Mouse (Mus musculus): Measurements from ENCODE around the gene Trem2. TPM values are rescaled to one million over a fixed set of nuclear protein-coding genes. Genes with fewer than 3 reads are reported as not detected.

Trem2 gene
- polyA plus RNA-seq, 1 experiment = 0.46 TPM

DNA sequence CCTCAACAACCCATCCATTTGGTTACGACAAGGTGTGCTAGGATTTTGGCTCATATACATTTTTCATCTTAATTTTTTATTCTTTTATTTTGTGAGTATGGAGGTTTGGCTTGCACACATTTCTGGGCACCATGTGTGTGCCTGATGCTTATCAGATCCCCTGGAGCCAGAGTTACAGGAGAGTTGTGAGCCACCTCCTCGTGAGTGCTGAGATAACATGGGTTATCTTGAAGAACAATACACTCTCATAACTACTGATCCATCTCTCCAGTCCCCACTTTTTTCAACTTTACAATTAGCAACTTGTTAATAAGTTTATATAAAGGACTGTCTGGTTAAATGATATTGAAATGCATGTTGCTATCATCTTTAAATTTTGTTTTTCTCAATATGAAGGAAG, 24.9 kb upstream of the Trem2 start:
- Histone ChIP-seq H3K4me3 (replicated peaks) (no peak overlapping the region), H3K4me1 (ENCODE audit: control insufficient read depth) (peaks cover 18% of the 10 kb centered on the region), H3K27me3 (ENCODE audit: control insufficient read depth) (no peaks in the 10 kb centered on the region), H3K9me3 (ENCODE audit: control insufficient read depth, low read length) (no peaks in the 10 kb centered on the region), H3K36me3 (ENCODE audit: control insufficient read depth) (no peaks in the 10 kb centered on the region)
- TF ChIP-seq GATA1 (IDR thresholded peaks at IDR 0.05; ENCODE audit: low read length) (peak; percentile 49; the same call in 1 of the 2 replicates), TAL1 (IDR thresholded peaks at IDR 0.05; ENCODE audit: low read length) (no peak)

DNA sequence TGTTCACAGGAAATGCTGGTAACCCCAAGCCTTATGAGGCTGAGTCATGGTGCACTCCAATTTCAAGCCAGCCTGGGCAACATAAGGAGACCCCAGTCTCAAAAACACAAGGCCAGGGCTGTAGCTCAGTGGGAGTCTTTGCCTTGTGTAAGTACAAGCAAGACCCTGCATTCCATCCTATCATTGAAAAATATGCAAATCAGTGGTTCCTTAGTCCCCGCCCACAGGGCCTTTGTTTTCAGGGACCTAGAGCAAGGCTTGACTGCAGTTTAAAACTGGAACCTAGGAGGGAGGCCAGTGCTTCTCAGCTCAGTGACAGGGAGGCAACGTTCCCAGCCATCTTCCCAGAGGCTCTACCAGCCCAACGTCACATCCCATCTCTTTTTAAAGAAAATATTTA, 23.0 kb upstream of the Trem2 start:
- Histone ChIP-seq H3K4me3 (replicated peaks) (no peak overlapping the region), H3K4me1 (ENCODE audit: control insufficient read depth) (peaks cover 18% of the 10 kb centered on the region), H3K36me3 (ENCODE audit: control insufficient read depth) (no peaks in the 10 kb centered on the region), H3K9me3 (ENCODE audit: control insufficient read depth, low read length) (no peaks in the 10 kb centered on the region), H3K27me3 (ENCODE audit: control insufficient read depth) (no peaks in the 10 kb centered on the region)
- no peak for TF ChIP-seq TAL1 (IDR thresholded peaks at IDR 0.05; ENCODE audit: low read length)
- TF ChIP-seq GATA1 (IDR thresholded peaks at IDR 0.05; ENCODE audit: low read length) = no peak

DNA sequence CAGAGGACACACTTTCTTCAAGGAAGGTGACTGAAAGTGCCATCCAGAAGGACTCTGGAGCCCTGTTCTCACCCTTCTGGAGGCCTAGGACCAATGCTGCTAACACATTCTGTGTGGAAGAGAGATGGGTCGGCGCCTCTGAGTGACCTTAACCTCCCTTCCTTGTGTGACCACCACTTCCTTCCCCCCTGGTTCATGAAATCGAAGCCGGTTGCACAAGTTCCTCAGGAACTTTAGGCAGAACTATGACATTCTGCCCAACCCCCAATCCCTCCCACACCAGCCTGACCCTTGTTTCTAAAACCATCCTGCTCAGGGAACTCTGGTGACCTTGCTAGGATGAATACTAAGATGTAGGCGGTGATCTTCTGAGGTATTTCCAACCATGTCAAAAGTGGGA, 21.9 kb upstream of the Trem2 start:
- Histone ChIP-seq H3K36me3 (ENCODE audit: control insufficient read depth) (no peaks in the 10 kb centered on the region), H3K9me3 (ENCODE audit: control insufficient read depth, low read length) (no peaks in the 10 kb centered on the region), H3K4me3 (replicated peaks) (no peak overlapping the region), H3K27me3 (ENCODE audit: control insufficient read depth) (no peaks in the 10 kb centered on the region), H3K4me1 (ENCODE audit: control insufficient read depth) (peaks cover 18% of the 10 kb centered on the region)
- no peak for TF ChIP-seq TAL1 (IDR thresholded peaks at IDR 0.05; ENCODE audit: low read length)
- TF ChIP-seq GATA1 (IDR thresholded peaks at IDR 0.05; ENCODE audit: low read length) = no peak

DNA sequence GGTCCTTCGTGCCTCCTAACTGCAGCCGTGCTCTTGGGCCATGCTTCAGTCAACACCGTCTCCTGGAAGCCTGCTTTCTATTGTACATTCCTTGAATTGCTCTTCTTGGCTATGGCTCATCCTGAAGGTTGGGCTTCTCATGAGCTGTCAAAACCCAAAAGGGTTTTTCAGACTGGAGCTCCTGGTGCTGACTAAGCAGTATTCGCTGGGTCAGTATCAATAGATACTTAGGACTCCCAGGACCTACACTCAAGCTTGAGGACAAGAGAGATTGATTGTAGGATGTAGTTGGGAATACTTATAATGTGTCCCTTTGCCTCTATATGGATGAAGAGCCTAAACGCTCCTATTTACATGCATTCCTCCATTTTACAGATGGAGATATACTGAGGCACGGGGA, 21.1 kb upstream of the Trem2 start:
- TF ChIP-seq TAL1 (IDR thresholded peaks at IDR 0.05; ENCODE audit: low read length) = no peak
- no peak for TF ChIP-seq GATA1 (IDR thresholded peaks at IDR 0.05; ENCODE audit: low read length)
- Histone ChIP-seq H3K4me3 (replicated peaks) (no peak overlapping the region), H3K4me1 (ENCODE audit: control insufficient read depth) (peaks cover 21% of the 10 kb centered on the region), H3K27me3 (ENCODE audit: control insufficient read depth) (no peaks in the 10 kb centered on the region), H3K9me3 (ENCODE audit: control insufficient read depth, low read length) (no peaks in the 10 kb centered on the region), H3K36me3 (ENCODE audit: control insufficient read depth) (no peaks in the 10 kb centered on the region)

DNA sequence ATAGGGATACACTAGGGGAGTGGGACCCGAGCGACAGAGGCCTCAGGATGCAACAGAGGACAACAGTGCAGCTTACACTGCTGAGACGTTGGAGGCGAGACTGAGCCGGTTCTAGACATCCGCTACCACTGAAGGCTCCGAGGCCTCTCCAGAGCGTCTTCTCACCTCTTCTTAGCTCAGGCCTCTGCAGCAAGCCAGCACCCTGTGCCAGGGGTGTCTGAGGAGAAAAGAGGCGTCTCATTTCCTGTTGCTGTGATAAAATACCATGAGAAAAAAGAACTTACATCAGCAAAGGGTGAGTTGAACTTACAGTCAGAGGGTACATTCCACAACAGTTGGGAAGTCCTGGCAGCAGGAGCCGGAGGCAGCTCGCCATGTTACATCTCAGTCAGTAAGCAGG, 20.6 kb upstream of the Trem2 start:
- peaks cover 21% of the 10 kb centered on the region for H3K4me1 ChIP-seq (ENCODE audit: control insufficient read depth)
- TF ChIP-seq TAL1 (IDR thresholded peaks at IDR 0.05; ENCODE audit: low read length) (no peak), GATA1 (IDR thresholded peaks at IDR 0.05; ENCODE audit: low read length) (no peak)
- H3K9me3 ChIP-seq (ENCODE audit: control insufficient read depth, low read length) = no peaks in the 10 kb centered on the region
- no peak overlapping the region for H3K4me3 ChIP-seq (replicated peaks)
- no peaks in the 10 kb centered on the region for H3K36me3 ChIP-seq (ENCODE audit: control insufficient read depth)
- no peaks in the 10 kb centered on the region for H3K27me3 ChIP-seq (ENCODE audit: control insufficient read depth)

DNA sequence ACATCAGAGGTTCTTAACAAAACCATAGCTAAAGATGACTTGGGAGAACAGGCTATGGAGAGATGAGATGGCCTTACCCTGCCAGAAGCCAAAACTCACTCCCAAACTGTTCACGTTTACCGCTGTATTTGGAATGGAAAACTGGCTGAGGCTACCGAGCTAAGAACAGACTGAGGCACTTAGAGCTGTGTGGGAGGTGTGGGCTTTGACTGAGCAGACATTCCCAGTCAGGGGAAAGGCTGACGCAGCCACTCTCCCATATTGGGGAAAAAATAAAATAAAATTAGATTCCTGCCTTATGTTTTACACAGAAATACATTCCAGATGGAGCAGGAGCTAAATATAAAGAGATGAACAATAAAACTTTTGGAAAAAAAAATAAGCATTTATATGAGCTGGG, 19.5 kb upstream of the Trem2 start:
- no peak for TF ChIP-seq GATA1 (IDR thresholded peaks at IDR 0.05; ENCODE audit: low read length)
- no peak for TF ChIP-seq TAL1 (IDR thresholded peaks at IDR 0.05; ENCODE audit: low read length)
- Histone ChIP-seq H3K36me3 (ENCODE audit: control insufficient read depth) (no peaks in the 10 kb centered on the region), H3K4me1 (ENCODE audit: control insufficient read depth) (peaks cover 14% of the 10 kb centered on the region), H3K27me3 (ENCODE audit: control insufficient read depth) (no peaks in the 10 kb centered on the region), H3K4me3 (replicated peaks) (no peak overlapping the region), H3K9me3 (ENCODE audit: control insufficient read depth, low read length) (no peaks in the 10 kb centered on the region)

DNA sequence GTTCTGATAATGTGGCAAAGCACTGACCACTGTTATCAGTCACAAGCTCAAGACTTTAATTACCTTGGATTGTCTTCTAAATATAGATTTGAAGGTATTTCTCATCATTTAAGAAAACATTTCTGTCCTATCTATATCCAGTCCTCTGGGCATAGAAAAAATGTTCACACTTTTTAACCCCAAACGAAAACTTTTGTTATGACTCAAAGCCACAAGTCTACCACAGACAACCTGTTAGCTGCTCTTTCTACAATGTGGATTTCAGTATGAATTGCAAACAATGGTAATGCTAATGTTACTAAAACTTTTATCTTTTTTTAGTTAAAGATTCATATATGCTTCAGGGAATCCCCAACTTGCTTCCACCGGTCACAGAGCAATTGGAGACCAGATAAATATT, 13.7 kb upstream of the Trem2 start:
- TF ChIP-seq GATA1 (IDR thresholded peaks at IDR 0.05; ENCODE audit: low read length) (no peak), TAL1 (IDR thresholded peaks at IDR 0.05; ENCODE audit: low read length) (no peak)
- no peaks in the 10 kb centered on the region for H3K27me3 ChIP-seq (ENCODE audit: control insufficient read depth)
- H3K4me3 ChIP-seq (replicated peaks) = no peak overlapping the region
- H3K4me1 ChIP-seq (ENCODE audit: control insufficient read depth) = peaks cover 3% of the 10 kb centered on the region; the same call in 1 of the 2 replicates
- no peaks in the 10 kb centered on the region for H3K36me3 ChIP-seq (ENCODE audit: control insufficient read depth)
- H3K9me3 ChIP-seq (ENCODE audit: control insufficient read depth, low read length) = no peaks in the 10 kb centered on the region

DNA sequence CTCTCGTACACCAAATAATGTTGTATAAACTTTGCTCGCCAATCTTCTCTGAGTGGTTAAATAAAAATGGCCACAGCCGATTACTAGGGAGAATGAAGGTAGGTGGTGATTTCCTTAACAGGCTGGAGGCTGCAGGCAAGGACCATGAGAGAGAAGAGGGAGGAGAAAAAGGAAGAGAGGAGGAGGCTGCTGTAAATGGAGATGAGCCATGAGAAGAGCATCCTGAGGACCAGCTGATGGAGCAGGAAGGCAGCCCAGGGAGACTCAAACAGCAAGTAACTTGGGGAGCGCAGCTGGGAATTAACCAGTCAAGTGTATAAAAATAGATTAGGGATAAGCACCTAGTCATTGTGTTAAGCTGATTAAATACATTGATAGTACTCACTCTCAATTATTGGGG, 12.0 kb upstream of the Trem2 start:
- H3K4me1 ChIP-seq (ENCODE audit: control insufficient read depth) = peaks cover 3% of the 10 kb centered on the region; the same call in 1 of the 2 replicates
- no peak for TF ChIP-seq TAL1 (IDR thresholded peaks at IDR 0.05; ENCODE audit: low read length)
- TF ChIP-seq GATA1 (IDR thresholded peaks at IDR 0.05; ENCODE audit: low read length) = no peak
- no peak overlapping the region for H3K4me3 ChIP-seq (replicated peaks)
- no peaks in the 10 kb centered on the region for H3K36me3 ChIP-seq (ENCODE audit: control insufficient read depth)
- H3K9me3 ChIP-seq (ENCODE audit: control insufficient read depth, low read length) = no peaks in the 10 kb centered on the region
- H3K27me3 ChIP-seq (ENCODE audit: control insufficient read depth) = no peaks in the 10 kb centered on the region

DNA sequence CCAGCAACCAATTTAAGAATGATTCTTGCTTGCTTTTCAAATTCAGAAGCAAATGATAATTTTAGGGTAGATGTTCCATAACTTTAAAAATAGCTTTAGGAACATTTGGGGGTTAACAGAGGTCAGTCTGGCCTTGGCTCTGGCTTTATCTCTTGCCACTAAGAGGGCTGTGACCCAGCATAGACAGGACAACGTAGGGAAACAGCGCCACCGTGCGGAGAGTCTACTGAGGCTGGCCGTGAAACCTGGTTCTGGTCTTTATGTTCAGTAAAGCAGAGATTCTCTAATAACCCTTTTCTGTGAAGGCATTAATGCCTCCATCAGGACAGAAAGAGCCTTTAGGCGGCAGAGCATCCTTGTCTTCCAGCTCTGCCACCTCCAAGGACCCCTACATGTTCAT, 9.3 kb upstream of the Trem2 start:
- H3K27me3 ChIP-seq (ENCODE audit: control insufficient read depth) = no peaks in the 10 kb centered on the region
- no peaks in the 10 kb centered on the region for H3K9me3 ChIP-seq (ENCODE audit: control insufficient read depth, low read length)
- H3K4me3 ChIP-seq (replicated peaks) = no peak overlapping the region
- peaks cover 7% of the 10 kb centered on the region for H3K4me1 ChIP-seq (ENCODE audit: control insufficient read depth)
- H3K36me3 ChIP-seq (ENCODE audit: control insufficient read depth) = no peaks in the 10 kb centered on the region
- TF ChIP-seq TAL1 (IDR thresholded peaks at IDR 0.05; ENCODE audit: low read length) = no peak
- 0 out of 2 replicates have a peak, but pooled peaks have one; percentile 18 for TF ChIP-seq GATA1 (IDR thresholded peaks at IDR 0.05; ENCODE audit: low read length)

DNA sequence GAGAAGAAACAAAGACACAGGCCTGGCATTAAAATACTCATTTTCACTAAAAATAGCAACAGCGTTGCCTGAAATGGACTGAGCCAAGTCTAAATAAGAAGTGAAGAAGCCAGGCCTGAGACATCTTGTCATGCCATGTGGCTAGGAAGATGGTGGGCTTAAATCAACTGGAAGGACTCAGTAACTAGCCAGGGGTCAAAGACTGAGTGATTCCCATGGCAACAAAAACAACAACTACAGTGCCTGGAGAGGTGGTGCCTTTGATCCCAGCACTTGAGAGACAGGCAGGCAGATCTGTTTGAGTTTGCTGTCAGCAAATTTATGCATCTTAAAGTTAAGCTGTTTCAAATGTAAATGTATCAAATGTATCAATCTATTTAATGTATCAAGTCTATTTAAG, 5.9 kb upstream of the Trem2 start:
- Histone ChIP-seq H3K36me3 (ENCODE audit: control insufficient read depth) (no peaks in the 10 kb centered on the region), H3K4me1 (ENCODE audit: control insufficient read depth) (peaks cover 11% of the 10 kb centered on the region)

More for the DNA sequence above, 5.9 kb upstream of the Trem2 start:
- Histone ChIP-seq H3K9me3 (ENCODE audit: control insufficient read depth, low read length) (no peaks in the 10 kb centered on the region), H3K27me3 (ENCODE audit: control insufficient read depth) (no peaks in the 10 kb centered on the region), H3K4me3 (replicated peaks) (no peak overlapping the region)
- TF ChIP-seq TAL1 (IDR thresholded peaks at IDR 0.05; ENCODE audit: low read length) (no peak), GATA1 (IDR thresholded peaks at IDR 0.05; ENCODE audit: low read length) (no peak)
